Mouse (Mus musculus): Measurements from ENCODE around the gene Otop2. TPM values are rescaled to one million over a fixed set of nuclear protein-coding genes. Genes with fewer than 3 reads are reported as not detected.

The Otop2 gene
- total and polyA plus RNA-seq, 3 experiments, result not detected

DNA sequence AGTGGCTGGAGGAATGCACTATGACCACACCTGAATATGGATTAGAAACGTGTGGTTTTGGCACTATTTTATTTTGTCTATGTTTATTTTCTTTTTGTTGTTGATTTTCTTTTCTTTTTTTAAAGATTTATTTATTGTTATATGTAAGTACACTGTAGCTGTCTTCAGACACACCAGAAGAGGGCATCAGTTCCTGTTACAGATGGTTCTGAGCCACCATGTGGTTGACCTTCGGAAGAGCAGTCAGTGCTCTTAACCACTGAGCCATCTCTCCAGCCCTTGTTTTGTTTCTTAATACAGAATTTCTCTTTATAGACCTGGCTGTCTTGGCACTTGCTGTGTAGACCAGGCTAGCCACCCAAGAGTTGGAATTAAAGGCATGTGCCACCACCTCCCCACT lies 65.8 kb downstream of the Otop2 start:
- TF ChIP-seq CTCF (IDR thresholded peaks at IDR 0.05 in 2 of 3, conservative IDR thresholded peaks at IDR 0.05 in 1 of 3; ENCODE audit: control insufficient read depth in 1 of 3, insufficient read depth in 1 of 3, low read depth in 2 of 3, low read length in 3 of 3, poor library complexity in 1 of 3, severe bottlenecking in 1 of 3) (peak in 1 of 3 experiments; percentile 28; a peak in 1 of 6 replicates), MEF2A (IDR thresholded peaks at IDR 0.05; ENCODE audit: extremely low read depth, insufficient replicate concordance, low read depth, low read length, poor library complexity, severe bottlenecking) (no peak)
- Histone ChIP-seq H3K4me3 (ENCODE audit: control insufficient read depth in 1 of 2, insufficient read depth in 1 of 2, low read depth in 2 of 2, low read length in 2 of 2) (no peak overlapping the region), H3K79me2 (ENCODE audit: control insufficient read depth, insufficient read depth, low read length, poor library complexity) (no peaks in the 10 kb centered on the region), H3K9ac (ENCODE audit: control insufficient read depth, low read depth, low read length, poor library complexity, severe bottlenecking) (no peak overlapping the region), H3K4me1 (ENCODE audit: control insufficient read depth in 1 of 2, insufficient read depth in 2 of 2, low read length in 2 of 2) (peaks cover 5 to 6% of the 10 kb centered on the region in 2 experiments; a peak in 3 of 4 replicates), H3K9me3 (replicated peaks; ENCODE audit: insufficient read depth, low read length) (no peaks in the 10 kb centered on the region), H3K27ac (ENCODE audit: control insufficient read depth, low read depth, low read length) (no peak overlapping the region), H3K27me3 (ENCODE audit: control insufficient read depth in 1 of 2, insufficient read depth in 2 of 2, low read length in 2 of 2) (peaks cover 3 to 7% of the 10 kb centered on the region in 2 experiments; a peak in 3 of 4 replicates), H3K36me3 (ENCODE audit: control insufficient read depth in 1 of 2, insufficient read depth in 2 of 2, low read length in 2 of 2) (peaks cover 0 to 3% of the 10 kb centered on the region in 2 experiments; a peak in 2 of 4 replicates)
- no peak for DNase-seq (ENCODE audit: low read depth, low spot score)

DNA sequence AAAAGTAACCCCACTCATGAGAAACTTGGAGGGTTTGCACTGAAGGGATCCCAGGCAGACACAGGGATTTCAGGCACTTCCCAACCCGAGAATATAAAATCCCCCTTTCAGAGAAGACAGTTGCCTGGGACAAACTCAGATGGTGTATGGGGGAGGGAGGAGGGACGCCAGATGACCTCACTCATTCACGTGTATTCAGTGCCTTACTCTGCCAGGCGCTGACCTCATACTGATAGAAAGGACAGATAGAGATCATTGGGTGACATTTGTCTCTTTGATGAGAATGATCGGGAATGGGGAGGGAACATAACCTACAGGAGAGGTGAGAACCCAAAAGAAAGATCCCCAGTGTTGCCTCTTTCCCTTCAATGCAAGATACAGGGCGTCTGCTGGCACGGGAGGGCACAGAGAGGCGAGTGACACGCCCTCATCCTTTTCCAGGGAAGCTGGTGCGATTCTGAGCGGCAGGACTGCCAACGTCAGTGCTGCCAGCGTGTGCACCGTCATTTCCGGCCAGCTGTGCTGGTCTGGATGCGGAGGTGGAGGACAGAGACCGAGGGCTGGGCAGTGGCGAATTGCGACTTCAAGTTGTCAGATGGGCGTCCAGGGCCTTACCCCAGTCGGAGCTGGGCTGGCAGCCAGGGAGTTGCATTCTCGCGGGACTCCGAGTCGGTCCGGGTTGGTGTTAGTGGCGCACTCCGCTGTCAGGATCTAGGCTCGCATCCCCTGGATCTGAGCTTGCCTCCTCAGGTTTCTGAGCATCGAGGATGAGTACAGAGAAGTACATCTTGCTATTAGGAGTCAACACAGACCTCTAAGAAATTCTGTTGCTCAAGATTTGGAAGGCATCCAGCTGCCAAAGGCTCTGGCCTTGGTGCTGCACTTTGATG lies 67.1 kb downstream of the Otop2 start:
- Histone ChIP-seq H3K27me3 (ENCODE audit: control insufficient read depth in 1 of 2, insufficient read depth in 2 of 2, low read length in 2 of 2) (peaks cover 3 to 7% of the 10 kb centered on the region in 2 experiments; a peak in 3 of 4 replicates), H3K9ac (ENCODE audit: control insufficient read depth, low read depth, low read length, poor library complexity, severe bottlenecking) (peak overlapping the region; percentile 16; the same call in 1 of the 2 replicates), H3K4me3 (ENCODE audit: control insufficient read depth in 1 of 2, insufficient read depth in 1 of 2, low read depth in 2 of 2, low read length in 2 of 2) (peak overlapping the region in 1 of 2 experiments; percentile 24; a peak in 2 of 4 replicates), H3K27ac (ENCODE audit: control insufficient read depth, low read depth, low read length) (no peak overlapping the region), H3K36me3 (ENCODE audit: control insufficient read depth in 1 of 2, insufficient read depth in 2 of 2, low read length in 2 of 2) (peaks cover 0 to 3% of the 10 kb centered on the region in 2 experiments; a peak in 2 of 4 replicates), H3K9me3 (replicated peaks; ENCODE audit: insufficient read depth, low read length) (no peaks in the 10 kb centered on the region), H3K4me1 (ENCODE audit: control insufficient read depth in 1 of 2, insufficient read depth in 2 of 2, low read length in 2 of 2) (peaks cover 5 to 6% of the 10 kb centered on the region in 2 experiments; a peak in 3 of 4 replicates), H3K79me2 (ENCODE audit: control insufficient read depth, insufficient read depth, low read length, poor library complexity) (no peaks in the 10 kb centered on the region)
- no peak for TF ChIP-seq POLR2A (IDR thresholded peaks at IDR 0.05; ENCODE audit: control insufficient read depth in 1 of 2, insufficient read depth in 1 of 2, low read depth in 1 of 2, low read length in 2 of 2, poor library complexity in 1 of 2)
- peak; percentile 56 for TF ChIP-seq CHD2 (IDR thresholded peaks at IDR 0.05; ENCODE audit: low read length)
- TF ChIP-seq MYC (IDR thresholded peaks at IDR 0.05; ENCODE audit: low read depth, low read length), result no peak
- TF ChIP-seq GABPA (IDR thresholded peaks at IDR 0.05; ENCODE audit: low read depth, low read length), result no peak
- no peak for TF ChIP-seq NELFE (IDR thresholded peaks at IDR 0.05; ENCODE audit: low read depth, low read length)
- TF ChIP-seq ETS1 (IDR thresholded peaks at IDR 0.05; ENCODE audit: low read depth, low read length), result no peak
- no peak for TF ChIP-seq NRF1 (IDR thresholded peaks at IDR 0.05; ENCODE audit: insufficient read depth, low read depth, low read length, poor library complexity, severe bottlenecking)
- no peak for TF ChIP-seq KAT2A (conservative IDR thresholded peaks at IDR 0.05; ENCODE audit: low read depth, low read length)
- peak; percentile 57; the same call in 1 of the 2 replicates for TF ChIP-seq SIN3A (IDR thresholded peaks at IDR 0.05; ENCODE audit: low read length)
- TF ChIP-seq CTCF (IDR thresholded peaks at IDR 0.05 in 2 of 3, conservative IDR thresholded peaks at IDR 0.05 in 1 of 3; ENCODE audit: control insufficient read depth in 1 of 3, insufficient read depth in 1 of 3, low read depth in 2 of 3, low read length in 3 of 3, poor library complexity in 1 of 3, severe bottlenecking in 1 of 3), result no peak
- peak; percentile 31; the same call in 1 of the 2 replicates for TF ChIP-seq MXI1 (IDR thresholded peaks at IDR 0.05; ENCODE audit: low read depth, low read length)
- TF ChIP-seq MEF2A (IDR thresholded peaks at IDR 0.05; ENCODE audit: extremely low read depth, insufficient replicate concordance, low read depth, low read length, poor library complexity, severe bottlenecking), result no peak
- TF ChIP-seq TCF12 (IDR thresholded peaks at IDR 0.05; ENCODE audit: low read depth, low read length), result no peak
- no peak for TF ChIP-seq MAZ (IDR thresholded peaks at IDR 0.05; ENCODE audit: low read depth, low read length)
- no peak for TF ChIP-seq ZNF384 (IDR thresholded peaks at IDR 0.05; ENCODE audit: low read depth, low read length)
- no peak for TF ChIP-seq SMC3 (IDR thresholded peaks at IDR 0.05; ENCODE audit: low read depth, low read length)
- DNase-seq (ENCODE audit: low read depth, low spot score), result peak; percentile 59
